ENCODE assay signal across 8 mouse cellular contexts in genomic region chr16:44716305-44717140, GRCm38 (mm10). TPM values are rescaled to one million over a fixed set of nuclear protein-coding genes. Genes with fewer than 3 reads are reported as not detected.
DNase-seq lines count a peak whose midpoint lies in the region; ATAC-seq and TF ChIP-seq lines count a peak whose summit lies in the region.

No protein-coding gene starts in this region.

- TF ChIP-seq RAD21 in CH12.LX (IDR thresholded peaks at IDR 0.05; ENCODE audit: low read depth, low read length), result peak; percentile 92

- peaks cover 0 to 14% of the 10 kb centered on the region in 2 experiments; a peak in 2 of 4 replicates for H3K4me1 ChIP-seq in CH12.LX (ENCODE audit: control insufficient read depth in 1 of 2, insufficient read depth in 2 of 2)
- no peaks in the 10 kb centered on the region for H3K4me1 ChIP-seq in heart, postnatal 0 days (ENCODE audit: control insufficient read depth, insufficient read depth)

- H3K36me3 ChIP-seq in CH12.LX (replicated peaks in 1 of 2; ENCODE audit: control insufficient read depth in 1 of 2, insufficient read depth in 1 of 2, low read length in 1 of 2), result peaks cover 8 to 28% of the 10 kb centered on the region in 2 experiments
- peaks cover 10% of the 10 kb centered on the region; the same call in 1 of the 2 replicates for H3K36me3 ChIP-seq in heart, postnatal 0 days (replicated peaks; ENCODE audit: control insufficient read depth, insufficient read depth, low read length)

- peak overlapping the region in 2 of 3 experiments; percentile 2 to 41 for H3K4me3 ChIP-seq in CH12.LX (replicated peaks in 1 of 3; ENCODE audit: low read depth in 2 of 3, low read length in 2 of 3, poor library complexity in 1 of 3)
- no peak overlapping the region for H3K4me3 ChIP-seq in heart, postnatal 0 days (ENCODE audit: low read depth, low read length)

- H3K9ac ChIP-seq in CH12.LX (ENCODE audit: insufficient read depth, low read depth), result peak overlapping the region; percentile 1; the same call in 1 of the 2 replicates
- no peak overlapping the region for H3K9ac ChIP-seq in heart, postnatal 0 days (replicated peaks; ENCODE audit: low read depth, low read length)

- peak overlapping the region; percentile 39; the same call in 1 of the 2 replicates for H3K4me2 ChIP-seq in CH12.LX (ENCODE audit: insufficient read depth, low read depth, poor library complexity, severe bottlenecking)
- H3K4me2 ChIP-seq in heart, postnatal 0 days (ENCODE audit: low read depth, low read length), result peak overlapping the region; percentile 1; the same call in 1 of the 2 replicates

- TF ChIP-seq CTCF in CH12.LX (conservative IDR thresholded peaks at IDR 0.05 in 1 of 2, IDR thresholded peaks at IDR 0.05 in 1 of 2; ENCODE audit: low read depth in 2 of 2, low read length in 2 of 2), result peak; percentile 39 to 92; a peak in 3 of 4 replicates
- TF ChIP-seq CTCF in heart, postnatal 0 days (IDR thresholded peaks at IDR 0.05; ENCODE audit: low read depth), result peak; percentile 77

- 38% methylated on average over 10 of the region's 10 CpGs for WGBS in heart, postnatal 0 days

- dilution Hi-C loops in CH12.LX (cut with MboI; ENCODE audit: extremely low pct_ligation_motif_present, extremely low pct_unique_long_range_greater_than_20kb, low sequenced_read_pairs), result no loop called here

- TF ChIP-seq POLR2A in CH12.LX (IDR thresholded peaks at IDR 0.05; ENCODE audit: low read depth, low read length), result no peak

- no peak for ATAC-seq in heart, postnatal 0 days (ENCODE audit: insufficient read depth, low read depth)

- TF ChIP-seq EP300 in CH12.LX (IDR thresholded peaks at IDR 0.05; ENCODE audit: low read length), result no peak
- TF ChIP-seq EP300 in heart, postnatal 0 days (IDR thresholded peaks at IDR 0.05; ENCODE audit: low read depth), result no peak

- DNase-seq in adrenal gland, postnatal 14 days, result peak; percentile 58
- DNase-seq in adrenal gland, adult 8-10 months, result no peak
- peak; percentile 77 for DNase-seq in CH12.LX (ENCODE audit: extremely low read depth)
- peak; percentile 80 for DNase-seq in embryo, embryonic 10 days (ENCODE audit: low spot score)
- peak; percentile 62 for DNase-seq in heart, postnatal 0 days (ENCODE audit: low spot score)
- peak; percentile 64 for DNase-seq in kidney, postnatal 14 days
- peak; percentile 60 for DNase-seq in naive thymus-derived CD4-positive, alpha-beta T cell, adult 2 months (ENCODE audit: low read depth)
- no peak for DNase-seq in ovary, postnatal 14 days (ENCODE audit: low spot score)

- H3K27me3 ChIP-seq in CH12.LX (replicated peaks), result no peaks in the 10 kb centered on the region
- H3K27me3 ChIP-seq in heart, postnatal 0 days (ENCODE audit: control insufficient read depth, insufficient read depth, low read length), result no peaks in the 10 kb centered on the region

- H3K9me3 ChIP-seq in CH12.LX (replicated peaks; ENCODE audit: low read length), result no peaks in the 10 kb centered on the region
- H3K9me3 ChIP-seq in heart, postnatal 0 days (replicated peaks; ENCODE audit: control insufficient read depth, low read length), result no peaks in the 10 kb centered on the region

- H3K79me2 ChIP-seq in CH12.LX (replicated peaks; ENCODE audit: control insufficient read depth, extremely low read depth, insufficient read depth, poor library complexity, severe bottlenecking), result no peaks in the 10 kb centered on the region

- no peak overlapping the region for H3K27ac ChIP-seq in CH12.LX (ENCODE audit: insufficient read depth, low read depth)
- H3K27ac ChIP-seq in heart, postnatal 0 days (ENCODE audit: low read depth), result no peak overlapping the region

- in situ Hi-C loops in CH12.LX (cut with MboI; ENCODE audit: low pct_ligation_motif_present, low pct_unique_long_range_greater_than_20kb, low sequenced_read_pairs), result loop anchor here (25.0 kb wide), 1 partner anchor 429 kb away; no protein-coding TSS in a partner anchor

TF ChIP-seq in CH12.LX, 34 proteins besides CTCF, POLR2A, EP300 and RAD21:
- TF ChIP-seq ELF1 (IDR thresholded peaks at IDR 0.05; ENCODE audit: low read depth, low read length) (peak; percentile 44; the same call in 1 of the 2 replicates), MAZ (IDR thresholded peaks at IDR 0.05; ENCODE audit: low read depth, low read length) (no peak), JUND (conservative IDR thresholded peaks at IDR 0.05; ENCODE audit: low read depth, low read length) (0 out of 2 replicates have a peak, but pooled peaks have one; percentile 6), MYC (IDR thresholded peaks at IDR 0.05; ENCODE audit: low read depth, low read length) (no peak), KAT2A (IDR thresholded peaks at IDR 0.05; ENCODE audit: insufficient replicate concordance, low read length) (no peak), MEF2A (IDR thresholded peaks at IDR 0.05; ENCODE audit: borderline replicate concordance, low read depth, low read length) (no peak; the same call in 1 of the 2 replicates), MAFK (IDR thresholded peaks at IDR 0.05; ENCODE audit: insufficient replicate concordance, low read length) (peak; percentile 87; the same call in 1 of the 2 replicates), SMC3 (IDR thresholded peaks at IDR 0.05; ENCODE audit: low read depth, low read length) (peak; percentile 73), TCF12 (IDR thresholded peaks at IDR 0.05; ENCODE audit: low read depth, low read length) (no peak), ZMIZ1 (IDR thresholded peaks at IDR 0.05; ENCODE audit: low read depth, low read length) (no peak)

RNA-seq across cellular contexts. Expression of gene Nepro, which starts 7.6 kb away (rescaled TPM):
- total RNA-seq in adrenal gland, postnatal 14 days (2021), result 9.2 and 10.8 TPM in 2 replicates
- total RNA-seq in adrenal gland, adult 8-10 months (2022), result 10 to 100 TPM; 10.8 to 13.6 (median 12.1) TPM
- total RNA-seq in CH12.LX (2012; rRNA removed), result 14.0 and 17.5 TPM in 2 replicates
- total RNA-seq in CH12.LX (2014; rRNA removed), result 35.4 and 42.2 TPM in 2 replicates
- polyA plus RNA-seq in CH12.LX (2012; ENCODE audit: insufficient read length, low read depth), result 34.2 and 34.5 TPM in 2 replicates
- total RNA-seq in heart, postnatal 0 days (2014; rRNA removed; ENCODE audit: low replicate concordance), result 3.1 and 11.6 TPM in 2 replicates
- 2.0 and 2.3 TPM in 2 replicates for polyA plus RNA-seq in heart, postnatal 0 days (2015; fragmentation: Nextera tagmentation; extraction: Ambion mirVana)

RNA-seq across cellular contexts. Expression of gene Gtpbp8, which starts 29.6 kb away (rescaled TPM):
- total RNA-seq in adrenal gland, postnatal 14 days (2021), result 19.0 and 20.1 TPM in 2 replicates
- 10 to 100 TPM; 19.0 to 22.6 (median 20.6) TPM for total RNA-seq in adrenal gland, adult 8-10 months (2022)
- total RNA-seq in CH12.LX (2012; rRNA removed) (19.6 and 20.9 TPM in 2 replicates), CH12.LX (2014; rRNA removed) (38.8 and 44.1 TPM in 2 replicates)
- polyA plus RNA-seq in CH12.LX (2012; ENCODE audit: insufficient read length, low read depth), result 24.2 and 28.1 TPM in 2 replicates
- 9.0 and 17.1 TPM in 2 replicates for total RNA-seq in heart, postnatal 0 days (2014; rRNA removed; ENCODE audit: low replicate concordance)
- polyA plus RNA-seq in heart, postnatal 0 days (2015; fragmentation: Nextera tagmentation; extraction: Ambion mirVana), result 21.9 and 24.6 TPM in 2 replicates

RNA-seq across cellular contexts. Expression of gene Cd200r1, which starts 49.0 kb away (rescaled TPM):
- 0.59 and 1.4 TPM in 2 replicates for total RNA-seq in adrenal gland, postnatal 14 days (2021)
- 1 to 10 TPM in 1 of 4 experiments, under 1 TPM in 3; 0.29 to 1.0 (median 0.51) TPM for total RNA-seq in adrenal gland, adult 8-10 months (2022)
- total RNA-seq in CH12.LX (2012; rRNA removed) (1.2 and 2.2 TPM in 2 replicates), CH12.LX (2014; rRNA removed) (5.3 and 5.4 TPM in 2 replicates)
- 1.3 and 2.5 TPM in 2 replicates for polyA plus RNA-seq in CH12.LX (2012; ENCODE audit: insufficient read length, low read depth)
- total RNA-seq in heart, postnatal 0 days (2014; rRNA removed; ENCODE audit: low replicate concordance), result 1.6 and 3.9 TPM in 2 replicates
- polyA plus RNA-seq in heart, postnatal 0 days (2015; fragmentation: Nextera tagmentation; extraction: Ambion mirVana), result 0.98 and 1.1 TPM in 2 replicates

Comparison
In these comparisons a context has a peak if more than half of its experiments do, and no peak if none do; other contexts are left out.
1. DNase-seq: peak in adrenal gland, postnatal 14 days (single experiment), CH12.LX (single experiment), embryo, embryonic 10 days (single experiment), heart, postnatal 0 days (single experiment), kidney, postnatal 14 days (single experiment) and naive thymus-derived CD4-positive, alpha-beta T cell, adult 2 months (single experiment); none in adrenal gland, adult 8-10 months (single experiment) and ovary, postnatal 14 days (single experiment).